Mouse (Mus musculus): Measurements from ENCODE around the gene Fuca1.

- no peak for TF ChIP-seq POLR2A (IDR thresholded peaks at IDR 0.05; ENCODE audit: low read depth, low read length)
- TF ChIP-seq CTCF (IDR thresholded peaks at IDR 0.05; ENCODE audit: borderline replicate concordance, insufficient read depth, low read length), result no peak
Observed at GRCm38 (mm10) chr4:135891539-135891938, 29.0 kb upstream of the Fuca1 start.

Measured in embryonic fibroblast, embryonic 13.5 days (primary cell).